Mouse (Mus musculus) MEL (cell line): Measurements from ENCODE around the gene B3gnt6. TPM values are rescaled to one million over a fixed set of nuclear protein-coding genes. Genes with fewer than 3 reads are reported as not detected.

Source experiments
- DNase-seq: peaks from one replicate; pipeline ENCODE4 v3.0.0; 2011; ENCODE audit warnings: low read depth, low spot score
- H3K27ac ChIP-seq: 2 replicates; pipeline ENCODE4 v1.5.1; 2012; ENCODE audit warnings: low read depth, mild to moderate bottlenecking, control low read depth, low read length, moderate library complexity; ENCODE audit not compliant: control insufficient read depth
- H3K27me3 ChIP-seq, 2 experiments: fragments of 150-350 bp in 1 of 2; sonication (generic) in 1 of 2; 2 replicates each; pipeline ENCODE4 v1.6.1; 2012; ENCODE audit warnings: low read length in 2 of 2, mild to moderate bottlenecking in 2 of 2, improper control_type of control experiment in 1 of 2, moderate library complexity in 1 of 2; ENCODE audit not compliant: insufficient read depth in 2 of 2, control insufficient read depth in 1 of 2
- H3K36me3 ChIP-seq, 2 experiments: 2 replicates each; pipeline ENCODE4 v1.6.1; 2012 to 2014; ENCODE audit warnings: low read length in 2 of 2, improper control_type of control experiment in 1 of 2, inconsistent platforms in 1 of 2, mild to moderate bottlenecking in 1 of 2; ENCODE audit not compliant: insufficient read depth in 2 of 2, control insufficient read depth in 1 of 2
- H3K4me1 ChIP-seq, 2 experiments: fragments of 150-350 bp in 1 of 2; sonication (generic) in 1 of 2; 2 replicates each; pipeline ENCODE4 v1.6.1; 2012; ENCODE audit warnings: low read length in 2 of 2, improper control_type of control experiment in 1 of 2, mild to moderate bottlenecking in 1 of 2; ENCODE audit not compliant: insufficient read depth in 2 of 2, control insufficient read depth in 1 of 2
- H3K4me3 ChIP-seq, 2 experiments: fragments of 150-350 bp in 1 of 2; sonication (generic) in 1 of 2; 2 replicates each; pipeline ENCODE4 v1.5.1; 2012; ENCODE audit warnings: low read depth in 2 of 2, low read length in 2 of 2, mild to moderate bottlenecking in 2 of 2, moderate library complexity in 2 of 2, control low read depth in 1 of 2, improper control_type of control experiment in 1 of 2; ENCODE audit not compliant: control insufficient read depth in 1 of 2, insufficient read depth in 1 of 2
- H3K79me2 ChIP-seq: 2 replicates; pipeline ENCODE4 v1.6.1; 2012; ENCODE audit warnings: mild to moderate bottlenecking, low read length, moderate library complexity; ENCODE audit not compliant: control insufficient read depth, poor library complexity, insufficient read depth
- H3K9ac ChIP-seq: 2 replicates; pipeline ENCODE4 v1.6.1; 2012; ENCODE audit warnings: low read depth, mild to moderate bottlenecking, control low read depth, low read length, moderate library complexity; ENCODE audit not compliant: control insufficient read depth, poor library complexity, severe bottlenecking
- H3K9me3 ChIP-seq: fragments of 150-350 bp; sonication (generic); replicated peaks from 2 replicates; pipeline ENCODE4 v1.6.1; 2012; ENCODE audit warnings: mild to moderate bottlenecking, low read length, improper control_type of control experiment, moderate library complexity; ENCODE audit not compliant: insufficient read depth
- CTCF ChIP-seq, 3 experiments: IDR thresholded peaks in 2 of 3; conservative IDR thresholded peaks in 1 of 3; 2 replicates each; pipeline ENCODE4 v1.5.1; 2011 to 2012; ENCODE audit warnings: low read length in 3 of 3, low read depth in 2 of 3, mild to moderate bottlenecking in 2 of 3, improper control_type of control experiment in 1 of 3, inconsistent platforms in 1 of 3, mixed read lengths in 1 of 3, moderate library complexity in 1 of 3; ENCODE audit not compliant: control insufficient read depth in 1 of 3, insufficient read depth in 1 of 3, poor library complexity in 1 of 3, severe bottlenecking in 1 of 3
- EP300 ChIP-seq, 2 experiments: IDR thresholded peaks; 2 replicates each; pipeline ENCODE4 v1.6.1; 2011; ENCODE audit warnings: improper control_type of control experiment in 2 of 2, low read length in 2 of 2, low read depth in 1 of 2, mild to moderate bottlenecking in 1 of 2
- KAT2A ChIP-seq: conservative IDR thresholded peaks from 2 replicates; pipeline ENCODE4 v1.6.1; 2012; ENCODE audit warnings: low read depth, low read length, improper control_type of control experiment, inconsistent platforms
- MAFK ChIP-seq: IDR thresholded peaks from 2 replicates; pipeline ENCODE4 v1.6.1; 2011; ENCODE audit warnings: low read depth, mild to moderate bottlenecking, low read length, improper control_type of control experiment, borderline replicate concordance
- MAX ChIP-seq: IDR thresholded peaks from 2 replicates; pipeline ENCODE4 v1.6.1; 2011; ENCODE audit warnings: low read length, improper control_type of control experiment
- MXI1 ChIP-seq: IDR thresholded peaks from 2 replicates; pipeline ENCODE4 v1.6.1; 2011; ENCODE audit warnings: mild to moderate bottlenecking, low read depth, low read length, improper control_type of control experiment
- MYB ChIP-seq: IDR thresholded peaks from 2 replicates; pipeline ENCODE4 v1.6.1; 2011; ENCODE audit warnings: mild to moderate bottlenecking, low read depth, low read length, improper control_type of control experiment
- POLR2AphosphoS2 ChIP-seq: IDR thresholded peaks from 2 replicates; pipeline ENCODE4 v1.6.1; 2011; ENCODE audit warnings: low read length, improper control_type of control experiment
- POLR2AphosphoS5 ChIP-seq: IDR thresholded peaks from 2 replicates; pipeline ENCODE4 v1.6.1; 2012; ENCODE audit warnings: low read depth, borderline replicate concordance, mild to moderate bottlenecking, inconsistent platforms, low read length, moderate library complexity, mixed read lengths
- SMC3 ChIP-seq: IDR thresholded peaks from 2 replicates; pipeline ENCODE4 v1.6.1; 2011; ENCODE audit warnings: low read depth, low read length, improper control_type of control experiment
- TAL1 ChIP-seq: IDR thresholded peaks from 2 replicates; pipeline ENCODE4 v1.6.1; 2012; ENCODE audit warnings: mild to moderate bottlenecking, inconsistent platforms, low read length, moderate library complexity, mixed read lengths
- TBP ChIP-seq: IDR thresholded peaks from 2 replicates; pipeline ENCODE4 v1.8.0; 2011; ENCODE audit warnings: low read depth, low read length, improper control_type of control experiment
- UBTF ChIP-seq: IDR thresholded peaks from 2 replicates; pipeline ENCODE4 v1.6.1; 2012; ENCODE audit warnings: low read depth, mild to moderate bottlenecking, inconsistent platforms, low read length, improper control_type of control experiment, moderate library complexity, borderline replicate concordance; ENCODE audit not compliant: insufficient read depth
- USF1 ChIP-seq: IDR thresholded peaks from 2 replicates; pipeline ENCODE4 v1.6.1; 2014; ENCODE audit warnings: low read depth, mild to moderate bottlenecking, inconsistent platforms, low read length, improper control_type of control experiment, moderate library complexity
- ZMIZ1 ChIP-seq: IDR thresholded peaks from 2 replicates; pipeline ENCODE4 v1.6.1; 2012; ENCODE audit warnings: low read depth, mild to moderate bottlenecking, inconsistent platforms, low read length, improper control_type of control experiment, moderate library complexity
- polyA plus RNA-seq, 2 experiments: library from polyadenylated mRNA; stranded (reverse) in 1 of 2; unstranded in 1 of 2; fragments of >175 nt in 1 of 2; fragments of >200 nt in 1 of 2; gene quantifications; 2 replicates each; pipeline versions ENCODE4 v1.2.1 to v1.2.4; 2012; ENCODE audit warnings: low replicate concordance in 2 of 2, low read depth in 1 of 2; ENCODE audit not compliant: insufficient read length in 2 of 2, insufficient read depth in 1 of 2, missing spikeins in 1 of 2
- total RNA-seq: library from RNA; depleted of rRNA; stranded (reverse); fragments of 300-350 nt; gene quantifications from 2 replicates; pipeline ENCODE4 v1.2.3, GENCODE M21; 2012

The B3gnt6 gene
- total and polyA plus RNA-seq, 3 experiments: 0.08 to 0.12 TPM; not detected in 1

DNA sequence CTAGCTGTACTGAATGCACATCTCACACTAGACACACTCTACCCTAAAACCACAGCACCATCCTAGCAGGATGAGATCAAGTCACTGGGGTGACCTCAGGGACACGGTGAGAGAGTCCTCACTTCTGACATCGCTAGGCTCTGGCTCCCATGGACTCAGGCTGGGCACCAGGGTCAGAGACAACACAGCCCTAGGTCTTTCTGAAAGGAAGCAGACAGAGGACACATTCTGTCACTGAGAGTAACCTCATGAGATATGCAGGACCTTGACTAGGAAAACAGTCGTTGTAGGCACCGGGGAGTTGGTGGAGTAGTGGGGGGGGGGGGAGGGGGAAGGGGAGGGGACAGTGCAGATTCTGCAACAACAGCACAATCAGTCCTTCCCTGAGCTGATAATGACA is 25.9 kb downstream of the B3gnt6 start:
- H3K9ac ChIP-seq: no peak overlapping the region
- H3K4me1 ChIP-seq: peaks cover 2 to 19% of the 10 kb centered on the region in 2 experiments; a peak in 3 of 4 replicates
- peaks cover 0 to 4% of the 10 kb centered on the region in 2 experiments; a peak in 2 of 4 replicates for H3K36me3 ChIP-seq
- H3K79me2 ChIP-seq: no peaks in the 10 kb centered on the region
- H3K4me3 ChIP-seq: no peak overlapping the region
- H3K9me3 ChIP-seq: no peaks in the 10 kb centered on the region
- DNase-seq: no peak
- no peaks in the 10 kb centered on the region for H3K27me3 ChIP-seq
- H3K27ac ChIP-seq: no peak overlapping the region
- TF ChIP-seq MYB: no peak
- no peak for TF ChIP-seq UBTF
- no peak for TF ChIP-seq CTCF (IDR thresholded peaks at IDR 0.05 in 2 of 3, conservative IDR thresholded peaks at IDR 0.05 in 1 of 3; ENCODE audit: control insufficient read depth in 1 of 3, insufficient read depth in 1 of 3, low read depth in 2 of 3, low read length in 3 of 3, poor library complexity in 1 of 3, severe bottlenecking in 1 of 3)
- no peak for TF ChIP-seq MAX
- no peak for TF ChIP-seq USF1

DNA sequence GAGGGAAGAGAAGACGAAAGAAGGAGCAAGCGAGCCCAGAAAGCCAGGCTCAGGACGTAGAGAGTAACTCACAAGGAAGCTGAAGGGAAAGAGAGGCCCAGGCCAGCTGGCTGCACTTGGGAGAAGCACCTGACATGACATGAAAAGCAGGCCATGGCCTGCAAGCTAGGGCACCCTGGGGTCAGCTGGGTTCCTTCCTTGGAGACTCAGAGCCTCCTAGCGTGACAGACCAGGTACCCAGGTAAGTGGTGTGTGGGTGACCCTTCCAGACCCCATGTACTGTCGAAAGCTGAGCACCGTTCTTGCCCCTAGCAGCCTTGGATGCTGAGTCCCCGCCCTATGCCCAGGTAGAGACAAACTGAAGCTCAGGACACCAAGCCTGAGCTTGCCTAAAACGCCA is 26.6 kb downstream of the B3gnt6 start:
- H3K27ac ChIP-seq: no peak overlapping the region
- peaks cover 2 to 19% of the 10 kb centered on the region in 2 experiments; a peak in 3 of 4 replicates for H3K4me1 ChIP-seq
- TF ChIP-seq SMC3: no peak
- TF ChIP-seq ZMIZ1: no peak
- TF ChIP-seq KAT2A: no peak
- no peak overlapping the region for H3K9ac ChIP-seq
- no peaks in the 10 kb centered on the region for H3K27me3 ChIP-seq
- no peaks in the 10 kb centered on the region for H3K9me3 ChIP-seq
- DNase-seq: no peak
- H3K36me3 ChIP-seq: peaks cover 0 to 4% of the 10 kb centered on the region in 2 experiments; a peak in 2 of 4 replicates
- H3K79me2 ChIP-seq: no peaks in the 10 kb centered on the region
- H3K4me3 ChIP-seq: no peak overlapping the region

DNA sequence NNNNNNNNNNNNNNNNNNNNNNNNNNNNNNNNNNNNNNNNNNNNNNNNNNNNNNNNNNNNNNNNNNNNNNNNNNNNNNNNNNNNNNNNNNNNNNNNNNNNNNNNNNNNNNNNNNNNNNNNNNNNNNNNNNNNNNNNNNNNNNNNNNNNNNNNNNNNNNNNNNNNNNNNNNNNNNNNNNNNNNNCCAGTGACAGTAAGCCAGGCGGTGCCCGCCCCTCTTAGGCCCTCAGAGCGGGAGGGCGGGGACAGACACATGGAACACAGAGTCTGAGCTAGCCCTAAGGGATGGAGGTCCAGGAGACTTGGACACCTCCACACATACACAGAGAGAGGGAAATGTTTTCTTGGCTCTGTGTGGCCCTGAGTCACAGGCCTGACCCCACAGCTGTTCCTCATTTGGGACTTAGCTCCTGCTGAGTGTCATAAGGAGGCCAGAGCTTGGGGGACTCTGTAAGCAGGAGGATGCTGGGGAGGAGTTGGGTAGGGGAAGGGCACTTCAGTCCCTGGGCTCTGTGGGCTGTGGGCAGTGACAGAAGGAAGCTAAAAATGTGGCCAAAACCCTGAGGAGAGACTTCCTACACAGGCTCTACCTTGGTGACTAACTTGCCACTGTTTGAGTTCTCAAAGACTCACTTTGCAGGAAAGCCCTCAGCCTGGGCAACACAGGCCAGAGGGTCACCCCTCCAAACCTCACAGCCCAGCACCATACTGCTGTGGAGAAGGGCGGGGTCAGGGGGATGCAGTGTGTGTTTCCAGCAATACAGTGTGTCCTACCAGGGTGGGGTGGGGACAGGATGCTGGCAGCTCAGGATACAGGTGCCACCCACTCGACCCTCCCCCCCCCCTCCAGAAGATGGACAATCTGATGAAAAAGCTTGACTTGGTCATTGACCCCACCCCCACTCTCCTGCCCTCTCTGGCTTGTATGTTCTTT is 27.9 kb downstream of the B3gnt6 start:
- no peaks in the 10 kb centered on the region for H3K9me3 ChIP-seq
- no peak overlapping the region for H3K4me3 ChIP-seq
- H3K36me3 ChIP-seq: peaks cover 0 to 4% of the 10 kb centered on the region in 2 experiments; a peak in 2 of 4 replicates
- DNase-seq: peak; percentile 39
- peaks cover 2 to 19% of the 10 kb centered on the region in 2 experiments; a peak in 3 of 4 replicates for H3K4me1 ChIP-seq
- H3K27ac ChIP-seq: no peak overlapping the region
- H3K27me3 ChIP-seq: no peaks in the 10 kb centered on the region
- TF ChIP-seq MAFK (no peak), TBP (no peak), CTCF (IDR thresholded peaks at IDR 0.05 in 2 of 3, conservative IDR thresholded peaks at IDR 0.05 in 1 of 3; ENCODE audit: control insufficient read depth in 1 of 3, insufficient read depth in 1 of 3, low read depth in 2 of 3, low read length in 3 of 3, poor library complexity in 1 of 3, severe bottlenecking in 1 of 3) (no peak), MXI1 (no peak), USF1 (no peak), KAT2A (no peak), TAL1 (no peak), POLR2AphosphoS5 (no peak), POLR2AphosphoS2 (no peak), EP300 (IDR thresholded peaks at IDR 0.05; ENCODE audit: low read depth in 1 of 2, low read length in 2 of 2) (no peak)
- no peak overlapping the region for H3K9ac ChIP-seq
- H3K79me2 ChIP-seq: no peaks in the 10 kb centered on the region
